Mouse (Mus musculus): ENCODE measurements around the gene Mettl1.

DNA sequence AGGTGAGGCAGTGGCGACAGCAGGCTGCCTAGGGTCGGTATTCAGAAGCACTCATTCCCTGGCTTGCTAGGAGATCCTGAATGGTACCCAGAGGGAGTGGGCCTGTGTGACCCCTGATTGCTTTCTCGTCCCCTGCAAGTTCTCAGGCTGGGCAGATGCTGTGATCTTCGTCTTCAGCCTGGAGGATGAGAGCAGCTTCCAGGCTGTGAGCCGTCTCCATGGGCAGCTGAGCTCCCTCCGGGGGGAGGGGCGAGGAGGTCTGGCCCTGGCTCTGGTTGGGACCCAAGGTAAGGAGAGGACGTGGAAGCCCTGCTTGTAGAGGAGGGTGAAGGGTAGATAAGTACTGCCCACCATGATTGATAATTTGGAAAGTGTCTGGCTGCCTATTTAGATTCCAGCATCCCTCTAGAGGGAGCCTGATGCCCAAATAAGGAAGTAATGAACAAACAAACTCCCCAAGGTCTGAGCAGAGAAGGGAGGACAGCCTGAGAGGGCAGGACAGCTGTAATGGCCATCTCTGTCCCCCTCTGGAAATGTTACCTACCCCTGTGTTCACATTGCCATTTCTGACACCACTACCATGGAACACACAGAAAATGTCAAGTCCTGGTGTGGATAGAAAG lies 42.2 kb downstream of the Mettl1 start:
- TF ChIP-seq POLR2A (IDR thresholded peaks at IDR 0.05; ENCODE audit: extremely low read depth, insufficient read depth, low read length) (no peak), CTCF (IDR thresholded peaks at IDR 0.05; ENCODE audit: extremely low read depth, insufficient read depth, low read length) (no peak)

All from cortical plate, adult 2 months (tissue).